Mouse (Mus musculus) gastrocnemius, postnatal 10 days (tissue): ENCODE results near the gene Tfeb. TPM values are rescaled to one million over a fixed set of nuclear protein-coding genes. Genes with fewer than 3 reads are reported as not detected.

Experiments
- DNase-seq: peaks from one replicate; pipeline ENCODE4 v3.0.0; 2021; ENCODE audit warnings: mixed read lengths
- total RNA-seq, 2 experiments: library from RNA; stranded (reverse); gene quantifications; 2 replicates each; pipeline ENCODE4 v1.2.3; 2021

Tfeb gene
- total RNA-seq, 2 experiments from 2014 or later = 67.9 to 70.7 TPM

- no peak for DNase-seq
Measured at GRCm38 (mm10) chr17:47832501-47833028, 95.7 kb downstream of the Tfeb start.

GRCm38 (mm10) chr17:47833029-47833627, 96.3 kb downstream of the Tfeb start:
- DNase-seq = peak; percentile 62

GRCm38 (mm10) chr17:47833628-47834481, 97.0 kb downstream of the Tfeb start:
- DNase-seq = no peak

- DNase-seq = no peak
Measured at GRCm38 (mm10) chr17:47834482-47834767, 97.6 kb downstream of the Tfeb start, which contains the start of gene Mdfi. TSS of gene Mdfi (minus strand) at chr17:47834691.

DNA sequence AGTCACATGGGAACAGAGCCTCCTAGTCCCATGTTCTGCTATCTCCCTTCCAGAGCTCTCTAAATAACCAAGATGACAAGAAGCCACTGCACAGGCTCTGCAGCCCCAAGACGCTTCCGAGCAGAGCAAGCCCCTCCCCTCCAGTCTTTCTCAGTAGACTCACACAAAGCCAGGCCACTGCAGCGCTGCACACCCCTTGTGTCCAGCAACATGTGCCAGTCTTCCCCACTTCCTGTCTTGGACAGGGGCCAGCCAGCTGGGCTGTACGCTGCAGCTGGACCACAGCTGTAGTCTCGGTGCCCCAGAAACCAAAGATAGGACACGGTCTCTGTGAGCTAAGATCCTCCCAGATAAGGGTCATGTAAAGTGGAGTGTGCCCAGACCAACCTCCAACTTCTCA, 101.0 kb downstream of the Tfeb start:
- DNase-seq = peak; percentile 45

GRCm38 (mm10) chr17:47841521-47841920, 104.7 kb downstream of the Tfeb start:
- no peak for DNase-seq

Other genes with a start within 250 kb of the Tfeb start
- gene Taf8, start 234.7 kb upstream of the Tfeb start, total RNA-seq = 10 to 100 TPM in 1 of 2 experiments, 1 to 10 TPM in 1; 9.8 to 10.2 TPM
- gene Ccnd3, start 232.0 kb upstream of the Tfeb start, total RNA-seq = 100 to 1,000 TPM in 1 of 2 experiments, 10 to 100 TPM in 1; 95.5 to 120 TPM
- gene Bysl, start 125.5 kb upstream of the Tfeb start, total RNA-seq = 10 to 100 TPM; 13.0 TPM
- gene Med20, start 125.4 kb upstream of the Tfeb start, total RNA-seq = 10 to 100 TPM; 14.7 to 15.5 TPM
- 1 to 10 TPM; 1.8 to 2.1 TPM for gene Gm20517, start 125.4 kb upstream of the Tfeb start, total RNA-seq
- 1 to 10 TPM; 4.6 to 4.9 TPM for gene Usp49, start 106.3 kb upstream of the Tfeb start, total RNA-seq
- 100 to 1,000 TPM; 175 to 181 TPM for gene Tomm6, start 48.6 kb upstream of the Tfeb start, total RNA-seq
- gene Frs3, start 48.0 kb upstream of the Tfeb start, total RNA-seq = 1 to 10 TPM; 3.5 to 3.9 TPM
- gene Gm21981, start 42.6 kb upstream of the Tfeb start, total RNA-seq = under 1 TPM; 0.68 to 0.88 TPM
- gene Prickle4, start 42.3 kb upstream of the Tfeb start, total RNA-seq = under 1 TPM in 1 of 2 experiments, not detected in 1; 0.70 TPM
- gene Pgc, start 10.2 kb upstream of the Tfeb start, total RNA-seq = not detected
- gene Mdfi, start 97.7 kb downstream of the Tfeb start, total RNA-seq = 10 to 100 TPM in 1 of 2 experiments, 1 to 10 TPM in 1; 7.2 to 10.0 TPM
- gene Foxp4, start 187.6 kb downstream of the Tfeb start, total RNA-seq = 10 to 100 TPM; 10.2 to 16.1 TPM